Mouse (Mus musculus) liver, embryonic 13.5 days (tissue): Measurements from ENCODE around the gene Slc26a11. TPM values are rescaled to one million over a fixed set of nuclear protein-coding genes. Genes with fewer than 3 reads are reported as not detected.
"Not testable (repeated sequence)": the region's sequence is repeated elsewhere in the genome, so short reads cannot be mapped to it uniquely, and the experiment has no call there.

Experiments
- ATAC-seq: fragments of 200-750 bp; cut with Nextera tagmentation; 2 replicates; pipeline ENCODE4 v1.8.0; 2017; ENCODE audit warnings: low read depth, mild to moderate bottlenecking, moderate number of reproducible peaks, moderate library complexity
- DNase-seq: peaks from one replicate; pipeline ENCODE4 v3.0.0; 2022
- H3K27ac ChIP-seq: fragments of 300-500 bp; sonication (generic); 2 replicates; pipeline ENCODE4 v1.5.1; 2015; ENCODE audit warnings: moderate library complexity, mild to moderate bottlenecking, inconsistent platforms
- H3K27me3 ChIP-seq: fragments of 300-500 bp; sonication (generic); 2 replicates; pipeline ENCODE4 v1.6.1; 2015; ENCODE audit warnings: mild to moderate bottlenecking, inconsistent platforms
- H3K36me3 ChIP-seq: fragments of 300-500 bp; sonication (generic); 2 replicates; pipeline ENCODE4 v1.6.1; 2015; ENCODE audit warnings: mild to moderate bottlenecking, inconsistent platforms
- H3K4me1 ChIP-seq: fragments of 300-500 bp; sonication (generic); replicated peaks from 2 replicates; pipeline ENCODE4 v1.6.1; 2015; ENCODE audit warnings: inconsistent platforms
- H3K4me2 ChIP-seq: fragments of 300-500 bp; sonication (generic); 2 replicates; pipeline ENCODE4 v1.6.1; 2015; ENCODE audit warnings: inconsistent platforms, mild to moderate bottlenecking, moderate library complexity
- H3K4me3 ChIP-seq: fragments of 300-500 bp; sonication (generic); replicated peaks from 2 replicates; pipeline ENCODE4 v1.5.1; 2015; ENCODE audit warnings: mild to moderate bottlenecking, inconsistent platforms
- H3K9ac ChIP-seq: fragments of 300-500 bp; sonication (generic); 2 replicates; pipeline ENCODE4 v1.6.1; 2015; ENCODE audit warnings: mild to moderate bottlenecking, inconsistent platforms
- H3K9me3 ChIP-seq: fragments of 300-500 bp; sonication (generic); replicated peaks from 2 replicates; pipeline ENCODE4 v1.6.1; 2016; ENCODE audit warnings: inconsistent platforms
- WGBS: fragments of 180-500 bp; shearing (Covaris S2); methylation state at CpG from one replicate; pipeline ENCODE4 v1.1.7; 2015; ENCODE audit not compliant: insufficient replicate concordance; 5-methylcytosine and 5-hydroxymethylcytosine counted together
- polyA plus RNA-seq: library from polyadenylated mRNA; unstranded; fragments of >200 nt; fragmentation: Nextera tagmentation; extraction: Ambion mirVana; gene quantifications from 2 replicates; pipeline ENCODE4 v1.2.1, GENCODE M21; 2015

Slc26a11 gene
- polyA plus RNA-seq, 1 experiment from 2014 or later = 1.4 TPM

- DNase-seq (no peak), ATAC-seq (peak; percentile 20; the same call in 1 of the 2 replicates)
- Histone ChIP-seq H3K9me3 (no peaks in the 10 kb centered on the region), H3K9ac (no peak overlapping the region), H3K27ac (no peak overlapping the region), H3K4me2 (peak overlapping the region; percentile 23; the same call in 1 of the 2 replicates), H3K4me1 (peaks cover 9% of the 10 kb centered on the region), H3K27me3 (no peaks in the 10 kb centered on the region), H3K4me3 (no peak overlapping the region), H3K36me3 (no peaks in the 10 kb centered on the region)
- WGBS = 28% methylated on average over 11 of the region's 11 CpGs
Observed at GRCm38 (mm10) chr11:119362769-119363533, 7.6 kb downstream of the Slc26a11 start.

GRCm38 (mm10) chr11:119363534-119364145 lies 8.3 kb downstream of the Slc26a11 start:
- Histone ChIP-seq H3K4me2 (peak overlapping the region; percentile 23; the same call in 1 of the 2 replicates), H3K27ac (no peak overlapping the region), H3K27me3 (no peaks in the 10 kb centered on the region), H3K4me1 (peaks cover 9% of the 10 kb centered on the region), H3K36me3 (no peaks in the 10 kb centered on the region), H3K9me3 (no peaks in the 10 kb centered on the region), H3K4me3 (no peak overlapping the region), H3K9ac (no peak overlapping the region)
- 21% methylated on average over 11 of the region's 11 CpGs for WGBS
- ATAC-seq (peak; percentile 73), DNase-seq (peak; percentile 55)

- DNase-seq = no peak
- ATAC-seq = no peak
- H3K27ac ChIP-seq = no peak overlapping the region
- no peaks in the 10 kb centered on the region for H3K9me3 ChIP-seq
- no peak overlapping the region for H3K4me3 ChIP-seq
- no peak overlapping the region for H3K9ac ChIP-seq
- H3K27me3 ChIP-seq = no peaks in the 10 kb centered on the region
- peaks cover 6% of the 10 kb centered on the region for H3K36me3 ChIP-seq
- no peak overlapping the region for H3K4me2 ChIP-seq
- peaks cover 25% of the 10 kb centered on the region for H3K4me1 ChIP-seq
- WGBS = 25% methylated on average over 6 of the region's 6 CpGs
Observed at GRCm38 (mm10) chr11:119375425-119375824, 20.1 kb downstream of the Slc26a11 start.

GRCm38 (mm10) chr11:119377326-119377725 lies 22.0 kb downstream of the Slc26a11 start:
- ATAC-seq (no peak), DNase-seq (no peak)
- Histone ChIP-seq H3K9me3 (no peaks in the 10 kb centered on the region), H3K27ac (no peak overlapping the region), H3K27me3 (no peaks in the 10 kb centered on the region), H3K4me3 (no peak overlapping the region), H3K4me1 (peaks cover 30% of the 10 kb centered on the region), H3K9ac (no peak overlapping the region), H3K4me2 (no peak overlapping the region), H3K36me3 (peaks cover 6% of the 10 kb centered on the region)
- WGBS = 62% methylated on average over 11 of the region's 11 CpGs

- Histone ChIP-seq H3K27me3 (no peaks in the 10 kb centered on the region), H3K4me1 (peaks cover 28% of the 10 kb centered on the region), H3K9ac (no peak overlapping the region), H3K36me3 (peaks cover 6% of the 10 kb centered on the region), H3K4me2 (no peak overlapping the region), H3K9me3 (no peaks in the 10 kb centered on the region), H3K4me3 (no peak overlapping the region), H3K27ac (no peak overlapping the region)
- ATAC-seq = no peak
- no peak for DNase-seq
- WGBS = 80% methylated on average over 1 of the region's 1 CpGs
Observed at GRCm38 (mm10) chr11:119378551-119378950, 23.2 kb downstream of the Slc26a11 start.

- Histone ChIP-seq H3K4me1 (peaks cover 9% of the 10 kb centered on the region), H3K27ac (no peak overlapping the region), H3K27me3 (no peaks in the 10 kb centered on the region), H3K9me3 (no peaks in the 10 kb centered on the region), H3K9ac (no peak overlapping the region), H3K4me2 (no peak overlapping the region), H3K4me3 (no peak overlapping the region), H3K36me3 (peaks cover 6% of the 10 kb centered on the region)
- DNase-seq (no peak), ATAC-seq (no peak)
- 47% methylated on average over 9 of the region's 9 CpGs for WGBS
Observed at GRCm38 (mm10) chr11:119381631-119382337, 26.4 kb downstream of the Slc26a11 start.

- DNase-seq (no peak), ATAC-seq (no peak)
- Histone ChIP-seq H3K4me2 (no peak overlapping the region), H3K36me3 (peaks cover 6% of the 10 kb centered on the region), H3K27ac (no peak overlapping the region), H3K9me3 (no peaks in the 10 kb centered on the region), H3K4me3 (no peak overlapping the region), H3K27me3 (no peaks in the 10 kb centered on the region), H3K4me1 (peaks cover 5% of the 10 kb centered on the region), H3K9ac (no peak overlapping the region)
- 28% methylated on average over 6 of the region's 6 CpGs for WGBS
Observed at GRCm38 (mm10) chr11:119382338-119382850, 27.0 kb downstream of the Slc26a11 start.

- H3K9ac ChIP-seq = no peak overlapping the region
- DNase-seq (no peak), ATAC-seq (no peak)
- no peaks in the 10 kb centered on the region for H3K36me3 ChIP-seq
- no peak overlapping the region for H3K4me3 ChIP-seq
- H3K27ac ChIP-seq = no peak overlapping the region
- no peak overlapping the region for H3K4me2 ChIP-seq
- peaks cover 11% of the 10 kb centered on the region for H3K4me1 ChIP-seq
- H3K9me3 ChIP-seq = no peaks in the 10 kb centered on the region
- 23% methylated on average over 4 of the region's 4 CpGs for WGBS
- H3K27me3 ChIP-seq = peaks cover 24% of the 10 kb centered on the region
Observed at GRCm38 (mm10) chr11:119384904-119385303, 29.5 kb downstream of the Slc26a11 start.

- no peaks in the 10 kb centered on the region for H3K9me3 ChIP-seq
- no peak overlapping the region for H3K27ac ChIP-seq
- peaks cover 25% of the 10 kb centered on the region for H3K4me1 ChIP-seq
- H3K27me3 ChIP-seq = peaks cover 35% of the 10 kb centered on the region
- no peak for ATAC-seq
- no peak overlapping the region for H3K4me2 ChIP-seq
- H3K9ac ChIP-seq = no peak overlapping the region
- no peak for DNase-seq
- no peaks in the 10 kb centered on the region for H3K36me3 ChIP-seq
- no peak overlapping the region for H3K4me3 ChIP-seq
- WGBS = 76% methylated on average over 5 of the region's 5 CpGs
Observed at GRCm38 (mm10) chr11:119386306-119386705, 30.9 kb downstream of the Slc26a11 start.

- H3K4me2 ChIP-seq, ATAC-seq, H3K4me3 ChIP-seq, DNase-seq, H3K9me3 ChIP-seq, H3K36me3 ChIP-seq, H3K9ac ChIP-seq, H3K27ac ChIP-seq: not testable (repeated sequence)
- WGBS = 21% methylated on average over 3 of the region's 3 CpGs
- peaks cover 35% of the 10 kb centered on the region for H3K27me3 ChIP-seq
- peaks cover 29% of the 10 kb centered on the region for H3K4me1 ChIP-seq
Observed at GRCm38 (mm10) chr11:119387273-119387672, 31.9 kb downstream of the Slc26a11 start.

- Histone ChIP-seq H3K4me1 (peaks cover 48% of the 10 kb centered on the region), H3K36me3 (no peaks in the 10 kb centered on the region), H3K4me2 (peak overlapping the region; percentile 95), H3K9ac (peak overlapping the region; percentile 70), H3K9me3 (no peaks in the 10 kb centered on the region), H3K27ac (peak overlapping the region; percentile 69), H3K4me3 (peak overlapping the region; percentile 81), H3K27me3 (peaks cover 35% of the 10 kb centered on the region)
- ATAC-seq (peak; percentile 15; the same call in 1 of the 2 replicates), DNase-seq (no peak)
- under 1% methylated on average over 35 of the region's 35 CpGs for WGBS
Observed at GRCm38 (mm10) chr11:119389851-119390270, 34.5 kb downstream of the Slc26a11 start.
